Mouse (Mus musculus): Measurements from ENCODE around the gene Mob3b. TPM values are rescaled to one million over a fixed set of nuclear protein-coding genes. Genes with fewer than 3 reads are reported as not detected.

Mob3b gene
- not detected in 2 replicates for total RNA-seq (2014; fragmentation: Nextera tagmentation)
- 0.23 and 0.33 TPM in 2 replicates for total RNA-seq (2017)
- 0.01 TPM in 1 of 2 replicates, not detected in the other for polyA plus RNA-seq (2012)

GRCm38 (mm10) chr4:35156751-35157611 is at the start of gene Mob3b:
Gene Mob3b (minus strand): TSS chr4:35157484.
- DNase-seq (ENCODE audit: low spot score) = no peak
- H3K4me3 ChIP-seq (ENCODE audit: low read depth, low read length) = no peak within 1 kb of the TSS
- H3K27me3 ChIP-seq (ENCODE audit: insufficient read depth, low read length) = peaks cover 22% of the 10 kb centered on the region; the same call in 1 of the 2 replicates
- H3K36me3 ChIP-seq (replicated peaks) = no peaks in the 10 kb centered on the region
- ATAC-seq (ENCODE audit: extremely low read depth, insufficient number of reproducible peaks, low FRiP score, poor library complexity, severe bottlenecking) = no peak
- no peaks in the 10 kb centered on the region for H3K9me3 ChIP-seq (replicated peaks)
- peaks cover 5% of the 10 kb centered on the region; the same call in 1 of the 2 replicates for H3K4me1 ChIP-seq (ENCODE audit: insufficient read depth, low read depth, low read length)
- TF ChIP-seq CTCF (IDR thresholded peaks at IDR 0.05; ENCODE audit: low read depth, low read length) (no peak), GATA2 (IDR thresholded peaks at IDR 0.05; ENCODE audit: borderline replicate concordance, low read depth, low read length) (no peak), POLR2AphosphoS5 (IDR thresholded peaks at IDR 0.05; ENCODE audit: insufficient replicate concordance, low read depth, low read length) (no peak), TAL1 (conservative IDR thresholded peaks at IDR 0.05; ENCODE audit: low read depth, low read length) (no peak), GATA1 (IDR thresholded peaks at IDR 0.05; ENCODE audit: borderline replicate concordance, low read length) (no peak)

GRCm38 (mm10) chr4:35204659-35205058 is 47.4 kb upstream of the Mob3b start:
- TF ChIP-seq POLR2AphosphoS5 (IDR thresholded peaks at IDR 0.05; ENCODE audit: insufficient replicate concordance, low read depth, low read length) (no peak), CTCF (IDR thresholded peaks at IDR 0.05; ENCODE audit: low read depth, low read length) (no peak), GATA1 (IDR thresholded peaks at IDR 0.05; ENCODE audit: borderline replicate concordance, low read length) (no peak), TAL1 (conservative IDR thresholded peaks at IDR 0.05; ENCODE audit: low read depth, low read length) (no peak), GATA2 (IDR thresholded peaks at IDR 0.05; ENCODE audit: borderline replicate concordance, low read depth, low read length) (no peak)
- Histone ChIP-seq H3K4me1 (ENCODE audit: insufficient read depth, low read depth, low read length) (no peaks in the 10 kb centered on the region; the same call in 1 of the 2 replicates), H3K9me3 (replicated peaks) (no peaks in the 10 kb centered on the region), H3K36me3 (replicated peaks) (peaks cover 35% of the 10 kb centered on the region), H3K27me3 (ENCODE audit: insufficient read depth, low read length) (no peaks in the 10 kb centered on the region), H3K4me3 (ENCODE audit: low read depth, low read length) (no peak overlapping the region)
- ATAC-seq (ENCODE audit: extremely low read depth, insufficient number of reproducible peaks, low FRiP score, poor library complexity, severe bottlenecking) (no peak), DNase-seq (ENCODE audit: low spot score) (no peak)

GRCm38 (mm10) chr4:35203724-35204123 is 46.4 kb upstream of the Mob3b start:
- H3K36me3 ChIP-seq (replicated peaks) = peaks cover 44% of the 10 kb centered on the region
- H3K4me1 ChIP-seq (ENCODE audit: insufficient read depth, low read depth, low read length) = no peaks in the 10 kb centered on the region; the same call in 1 of the 2 replicates
- no peak overlapping the region for H3K4me3 ChIP-seq (ENCODE audit: low read depth, low read length)
- H3K27me3 ChIP-seq (ENCODE audit: insufficient read depth, low read length) = no peaks in the 10 kb centered on the region
- TF ChIP-seq CTCF (IDR thresholded peaks at IDR 0.05; ENCODE audit: low read depth, low read length) (no peak), POLR2AphosphoS5 (IDR thresholded peaks at IDR 0.05; ENCODE audit: insufficient replicate concordance, low read depth, low read length) (no peak), TAL1 (conservative IDR thresholded peaks at IDR 0.05; ENCODE audit: low read depth, low read length) (no peak), GATA1 (IDR thresholded peaks at IDR 0.05; ENCODE audit: borderline replicate concordance, low read length) (no peak), GATA2 (IDR thresholded peaks at IDR 0.05; ENCODE audit: borderline replicate concordance, low read depth, low read length) (no peak)
- no peaks in the 10 kb centered on the region for H3K9me3 ChIP-seq (replicated peaks)
- DNase-seq (ENCODE audit: low spot score) = no peak
- no peak for ATAC-seq (ENCODE audit: extremely low read depth, insufficient number of reproducible peaks, low FRiP score, poor library complexity, severe bottlenecking)

GRCm38 (mm10) chr4:35201700-35202099 is 44.4 kb upstream of the Mob3b start:
- H3K9me3 ChIP-seq (replicated peaks) = no peaks in the 10 kb centered on the region
- H3K4me3 ChIP-seq (ENCODE audit: low read depth, low read length) = no peak overlapping the region
- H3K27me3 ChIP-seq (ENCODE audit: insufficient read depth, low read length) = no peaks in the 10 kb centered on the region
- ATAC-seq (ENCODE audit: extremely low read depth, insufficient number of reproducible peaks, low FRiP score, poor library complexity, severe bottlenecking) (peak; percentile 63), DNase-seq (ENCODE audit: low spot score) (no peak)
- H3K4me1 ChIP-seq (ENCODE audit: insufficient read depth, low read depth, low read length) = no peaks in the 10 kb centered on the region; the same call in 1 of the 2 replicates
- H3K36me3 ChIP-seq (replicated peaks) = peaks cover 54% of the 10 kb centered on the region
- TF ChIP-seq POLR2AphosphoS5 (IDR thresholded peaks at IDR 0.05; ENCODE audit: insufficient replicate concordance, low read depth, low read length) (no peak), CTCF (IDR thresholded peaks at IDR 0.05; ENCODE audit: low read depth, low read length) (no peak), TAL1 (conservative IDR thresholded peaks at IDR 0.05; ENCODE audit: low read depth, low read length) (no peak), GATA2 (IDR thresholded peaks at IDR 0.05; ENCODE audit: borderline replicate concordance, low read depth, low read length) (no peak), GATA1 (IDR thresholded peaks at IDR 0.05; ENCODE audit: borderline replicate concordance, low read length) (no peak)

GRCm38 (mm10) chr4:35192725-35193124 is 35.4 kb upstream of the Mob3b start:
- peaks cover 41% of the 10 kb centered on the region for H3K36me3 ChIP-seq (replicated peaks)
- no peaks in the 10 kb centered on the region for H3K9me3 ChIP-seq (replicated peaks)
- peaks cover 4% of the 10 kb centered on the region; the same call in 1 of the 2 replicates for H3K4me1 ChIP-seq (ENCODE audit: insufficient read depth, low read depth, low read length)
- no peak for TF ChIP-seq POLR2AphosphoS5 (IDR thresholded peaks at IDR 0.05; ENCODE audit: insufficient replicate concordance, low read depth, low read length)
- TF ChIP-seq TAL1 (conservative IDR thresholded peaks at IDR 0.05; ENCODE audit: low read depth, low read length) = no peak
- TF ChIP-seq GATA2 (IDR thresholded peaks at IDR 0.05; ENCODE audit: borderline replicate concordance, low read depth, low read length) = no peak
- no peak for TF ChIP-seq GATA1 (IDR thresholded peaks at IDR 0.05; ENCODE audit: borderline replicate concordance, low read length)
- TF ChIP-seq CTCF (IDR thresholded peaks at IDR 0.05; ENCODE audit: low read depth, low read length) = no peak
- H3K4me3 ChIP-seq (ENCODE audit: low read depth, low read length) = no peak overlapping the region
- DNase-seq (ENCODE audit: low spot score) (no peak), ATAC-seq (ENCODE audit: extremely low read depth, insufficient number of reproducible peaks, low FRiP score, poor library complexity, severe bottlenecking) (no peak)
- no peaks in the 10 kb centered on the region for H3K27me3 ChIP-seq (ENCODE audit: insufficient read depth, low read length)

DNA sequence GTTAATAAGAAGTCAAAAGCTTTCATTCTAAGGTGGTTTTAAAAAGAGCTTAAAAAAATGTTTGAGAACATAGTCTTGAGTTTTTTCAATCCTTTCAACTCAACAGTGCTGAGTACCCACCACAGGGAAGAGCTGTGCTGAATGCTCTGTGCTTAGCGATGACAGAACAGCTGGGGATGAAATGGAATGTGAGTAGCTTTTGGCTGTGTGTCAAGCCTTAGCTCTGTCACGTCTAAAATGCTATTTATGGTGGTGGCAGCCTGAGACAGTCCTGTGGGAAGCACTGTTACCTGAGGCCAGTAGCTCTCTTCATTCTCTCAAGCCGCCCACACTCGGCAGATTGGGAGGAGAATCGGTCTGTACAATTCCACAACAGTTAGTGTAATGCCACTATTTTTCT is 32.5 kb upstream of the Mob3b start:
- Histone ChIP-seq H3K4me1 (ENCODE audit: insufficient read depth, low read depth, low read length) (peaks cover 4% of the 10 kb centered on the region; the same call in 1 of the 2 replicates), H3K27me3 (ENCODE audit: insufficient read depth, low read length) (no peaks in the 10 kb centered on the region), H3K4me3 (ENCODE audit: low read depth, low read length) (no peak overlapping the region), H3K36me3 (replicated peaks) (peaks cover 29% of the 10 kb centered on the region), H3K9me3 (replicated peaks) (no peaks in the 10 kb centered on the region)
- ATAC-seq (ENCODE audit: extremely low read depth, insufficient number of reproducible peaks, low FRiP score, poor library complexity, severe bottlenecking) (no peak), DNase-seq (ENCODE audit: low spot score) (no peak)
- TF ChIP-seq GATA2 (IDR thresholded peaks at IDR 0.05; ENCODE audit: borderline replicate concordance, low read depth, low read length) (no peak), CTCF (IDR thresholded peaks at IDR 0.05; ENCODE audit: low read depth, low read length) (no peak), TAL1 (conservative IDR thresholded peaks at IDR 0.05; ENCODE audit: low read depth, low read length) (no peak), GATA1 (IDR thresholded peaks at IDR 0.05; ENCODE audit: borderline replicate concordance, low read length) (no peak), POLR2AphosphoS5 (IDR thresholded peaks at IDR 0.05; ENCODE audit: insufficient replicate concordance, low read depth, low read length) (no peak)

Data from G1E (cell line).